Mouse (Mus musculus) forelimb bud, embryonic 11.5 days (tissue): Measurements from ENCODE around the gene Trim47.

Source experiments
- DNase-seq: peaks from one replicate; pipeline ENCODE4 v3.0.0-alpha.2; 2012; ENCODE audit warnings: low read depth, low spot score

Gene Trim47

GRCm38 (mm10) chr11:116062521-116062920 is 64.5 kb downstream of the Trim47 start:
- DNase-seq: no peak

GRCm38 (mm10) chr11:116061641-116062415 is 65.2 kb downstream of the Trim47 start:
- no peak for DNase-seq

GRCm38 (mm10) chr11:116060596-116060995 is 66.4 kb downstream of the Trim47 start:
- no peak for DNase-seq

- no peak for DNase-seq
These were observed 67.4 kb downstream of the Trim47 start for GRCm38 (mm10) chr11:116059691-116060025.

- no peak for DNase-seq
These were observed 67.9 kb downstream of the Trim47 start for GRCm38 (mm10) chr11:116058868-116059690.

GRCm38 (mm10) chr11:116058022-116058614 is 68.9 kb downstream of the Trim47 start:
- DNase-seq: no peak

GRCm38 (mm10) chr11:116057237-116057881 is 69.7 kb downstream of the Trim47 start:
- DNase-seq: no peak

GRCm38 (mm10) chr11:116055873-116056272 is 71.1 kb downstream of the Trim47 start:
- DNase-seq: no peak
